Mouse (Mus musculus) layer of hippocampus, adult 2 months (tissue): ENCODE data around the gene Ankib1. TPM values are rescaled to one million over a fixed set of nuclear protein-coding genes. Genes with fewer than 3 reads are reported as not detected.
A peak's percentile ranks its signal among the peaks of the same experiment; 100 is the strongest.
"Not testable (repeated sequence)": the region's sequence is repeated elsewhere in the genome, so short reads cannot be mapped to it uniquely, and the experiment has no call there.

Source experiments
- DNase-seq, 2 experiments: peaks; one replicate each; pipeline ENCODE4 v3.0.0; 2022; ENCODE audit warnings: low spot score in 2 of 2
- H3K27ac ChIP-seq: fragments of 200-600 bp; 2 replicates; pipeline ENCODE4 v1.8.1; 2022
- H3K4me3 ChIP-seq: fragments of 200-600 bp; 2 replicates; pipeline ENCODE4 v1.8.1; 2022; ENCODE audit warnings: mild to moderate bottlenecking
- CTCF ChIP-seq: fragments of 200-600 bp; conservative IDR thresholded peaks from 2 replicates; pipeline ENCODE4 v1.8.1; 2022; ENCODE audit warnings: antibody characterized with exemption, mild to moderate bottlenecking, moderate library complexity
- long read RNA-seq, 2 experiments: library from polyadenylated mRNA; stranded (forward); transcript quantifications; one replicate each; pipeline ENCODE4 v2.0.0; 2021; ENCODE audit warnings: borderline mapping rate in 2 of 2
- total RNA-seq, 2 experiments: library from RNA; stranded (reverse); gene quantifications; 2 replicates each; pipeline ENCODE4 v1.2.3; 2021

Ankib1 gene
- total RNA-seq, result 100 to 1,000 TPM; 110 to 119 TPM
- long read RNA-seq, experiment 1, full-length matches to known transcripts, result 4 of 24 reads
- long read RNA-seq, experiment 1, partial matches to known transcripts, result 3 of 24 reads
- long read RNA-seq, experiment 1, other reads (novel, unspliced or antisense), result 17 of 24 reads
- long read RNA-seq, experiment 2, full-length matches to known transcripts, result 19 of 46 reads
- long read RNA-seq, experiment 2, partial matches to known transcripts, result 2 of 46 reads
- long read RNA-seq, experiment 2, other reads (novel, unspliced or antisense), result 25 of 46 reads

GRCm38 (mm10) chr5:3802433-3803291, at the start of gene Ankib1, which contains the start of gene Krit1:
Gene Ankib1, minus strand, starts transcription at chr5:3802925.
Gene Krit1, plus strand, starts transcription at chr5:3803184.
- peak; percentile 89 to 92 for DNase-seq
- peak; percentile 2; the same call in 1 of the 2 replicates for TF ChIP-seq CTCF

GRCm38 (mm10) chr5:3845026-3845425, 42.3 kb upstream of the Ankib1 start, which contains the start of gene Lrrd1:
Gene Lrrd1, plus strand, starts transcription at chr5:3845173.
- peak within 1 kb of the TSS; percentile 48 for H3K4me3 ChIP-seq
- no peak for TF ChIP-seq CTCF
- peak in 1 of 2 experiments; percentile 2 for DNase-seq
- H3K27ac ChIP-seq, result no peak within 1 kb of the TSS

More at GRCm38 (mm10) chr5:3802433-3803291, at the start of gene Ankib1, which contains the start of gene Krit1:
- H3K27ac ChIP-seq, result peak within 1 kb of the TSS; percentile 94
- H3K4me3 ChIP-seq, result peak within 1 kb of the TSS; percentile 87

- no peak for DNase-seq
- H3K4me3 ChIP-seq, result no peak overlapping the region
- TF ChIP-seq CTCF, result no peak
- H3K27ac ChIP-seq, result no peak overlapping the region
Measured at GRCm38 (mm10) chr5:3834107-3834506, 31.4 kb upstream of the Ankib1 start.

GRCm38 (mm10) chr5:3808472-3808871, 5.7 kb upstream of the Ankib1 start:
- DNase-seq, result no peak
- H3K4me3 ChIP-seq, result no peak overlapping the region
- H3K27ac ChIP-seq, result no peak overlapping the region
- TF ChIP-seq CTCF, result peak; percentile 63

GRCm38 (mm10) chr5:3803292-3804165, 804 bp upstream of the Ankib1 start:
- peak; percentile 13 to 42 for DNase-seq
- peak overlapping the region; percentile 94 for H3K27ac ChIP-seq
- peak overlapping the region; percentile 87 for H3K4me3 ChIP-seq
- peak; percentile 32 for TF ChIP-seq CTCF

- H3K27ac ChIP-seq, result peak overlapping the region; percentile 94
- TF ChIP-seq CTCF, result no peak
- no peak for DNase-seq
- H3K4me3 ChIP-seq, result peak overlapping the region; percentile 87
Measured at GRCm38 (mm10) chr5:3801672-3802432, 873 bp downstream of the Ankib1 start.

GRCm38 (mm10) chr5:3800881-3801280, 1.8 kb downstream of the Ankib1 start:
- H3K4me3 ChIP-seq, result peak overlapping the region; percentile 87; the same call in 1 of the 2 replicates
- TF ChIP-seq CTCF, result no peak
- H3K27ac ChIP-seq, result no peak overlapping the region
- no peak for DNase-seq

GRCm38 (mm10) chr5:3800041-3800440, 2.7 kb downstream of the Ankib1 start:
- no peak for DNase-seq
- H3K27ac ChIP-seq, result no peak overlapping the region
- no peak for TF ChIP-seq CTCF
- H3K4me3 ChIP-seq, result no peak overlapping the region

- H3K4me3 ChIP-seq, DNase-seq, H3K27ac ChIP-seq: not testable (repeated sequence)
Measured at GRCm38 (mm10) chr5:3798656-3799055, 4.1 kb downstream of the Ankib1 start.

- not testable (repeated sequence) for H3K4me3 ChIP-seq, DNase-seq, H3K27ac ChIP-seq
Measured at GRCm38 (mm10) chr5:3797101-3797500, 5.6 kb downstream of the Ankib1 start.

GRCm38 (mm10) chr5:3791048-3791447, 11.7 kb downstream of the Ankib1 start:
- Histone ChIP-seq H3K27ac (no peak overlapping the region), H3K4me3 (no peak overlapping the region)
- TF ChIP-seq CTCF, result no peak
- no peak for DNase-seq

- DNase-seq, result no peak
- no peak overlapping the region for H3K27ac ChIP-seq
- TF ChIP-seq CTCF, result no peak
- H3K4me3 ChIP-seq, result no peak overlapping the region
Measured at GRCm38 (mm10) chr5:3787548-3787947, 15.2 kb downstream of the Ankib1 start.
